ENCODE assay signal across 27 mouse cellular contexts in the genomic region with DNA sequence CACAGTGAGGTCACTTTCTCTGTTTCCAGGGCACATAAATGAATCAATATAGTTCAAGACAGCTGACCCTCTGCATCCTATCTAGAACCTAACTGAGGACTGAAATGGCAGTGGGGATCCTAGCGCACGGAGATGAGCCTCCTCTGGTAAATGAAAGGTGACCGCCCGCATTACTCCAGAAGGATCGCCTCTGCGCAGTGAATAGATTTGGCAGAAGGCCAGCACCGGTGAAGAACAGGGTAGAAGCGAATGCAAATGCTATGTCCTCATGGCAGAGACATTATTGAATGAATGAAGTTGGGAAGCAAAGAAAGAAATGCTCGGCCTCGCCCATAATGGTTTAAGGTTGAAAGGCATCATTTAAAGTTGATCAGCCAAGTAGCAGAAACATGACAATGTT.
DNase-seq lines count a peak whose midpoint lies in the region; ATAC-seq lines count a peak whose summit lies in the region.
"Had no signal": no experiment of that assay in that cellular context is flagged by ENCODE, and none has a peak within 500 bp of the region (broad histone marks: within the 10 kb centered on the region; RNA-seq: fewer than 3 reads in every experiment).

No protein-coding gene starts in this region.

- no peak overlapping the region for H3K9ac ChIP-seq in forebrain, embryonic 14.5 days (ENCODE audit: low read length)
- H3K9ac ChIP-seq: embryonic facial prominence, embryonic 12.5 days; embryonic facial prominence, embryonic 15.5 days; forebrain, embryonic 12.5 days; hindbrain, embryonic 14.5 days had no signal

- intact Hi-C loops in left cerebral cortex, postnatal 4 days (cut with DNase I): loop anchor here (10.0 kb wide), 1 partner anchor 405 kb away; a partner anchor contains a TSS
- intact Hi-C loops in left cerebral cortex, postnatal 36 days (cut with DNase I): no loop called here

- no peaks in the 10 kb centered on the region for H3K9me3 ChIP-seq in forebrain, embryonic 14.5 days (replicated peaks; ENCODE audit: control insufficient read depth, low read length)
- no peaks in the 10 kb centered on the region for H3K9me3 ChIP-seq in forebrain, embryonic 10.5 days
- H3K9me3 ChIP-seq: embryonic facial prominence, embryonic 12.5 days; embryonic facial prominence, embryonic 15.5 days; forebrain, embryonic 12.5 days; G1E; heart, embryonic 10.5 days; hindbrain, embryonic 10.5 days had no signal

- H3K4me3 ChIP-seq in forebrain, embryonic 14.5 days (ENCODE audit: low read depth, low read length): no peak overlapping the region
- H3K4me3 ChIP-seq in forebrain, embryonic 10.5 days: no peak overlapping the region
- H3K4me3 ChIP-seq: embryonic facial prominence, embryonic 12.5 days; embryonic facial prominence, embryonic 15.5 days; forebrain, embryonic 12.5 days; heart, adult 2 months; heart, embryonic 10.5 days; hindbrain, embryonic 10.5 days had no signal

- ATAC-seq in forebrain, embryonic 14.5 days: no peak
- ATAC-seq: forebrain, embryonic 16.5 days; intestine, postnatal 0 days; Patski had no signal

- peak; percentile 59 to 68 for DNase-seq in cerebellum, postnatal 14 days
- no peak for DNase-seq in cerebellum, adult 11 months
- peak; percentile 26 for DNase-seq in forebrain, embryonic 14.5 days (ENCODE audit: low spot score)
- DNase-seq in forebrain, embryonic 10.5 days (ENCODE audit: extremely low spot score, low spot score): no peak
- DNase-seq in left cerebral cortex, postnatal 4 days: peak; percentile 17
- DNase-seq in left cerebral cortex, postnatal 36 days (ENCODE audit: low spot score in 2 of 2): no peak
- DNase-seq in ZHBTc4 (ENCODE audit: low read depth, low spot score): peak; percentile 12
- DNase-seq in ovary, postnatal 10 days (ENCODE audit: low spot score): no peak
- DNase-seq: adrenal gland, adult 2 months; adrenal gland, postnatal 14 days; B cell, adult 2 months; cerebellum, adult 9-10 months; gastrocnemius, postnatal 10 days; gastrocnemius, postnatal 36 days; heart, adult 2 months; kidney, adult 2 months had no signal

- H3K27me3 ChIP-seq in forebrain, embryonic 14.5 days (replicated peaks; ENCODE audit: control insufficient read depth, insufficient read depth, low read length): no peaks in the 10 kb centered on the region
- H3K27me3 ChIP-seq in forebrain, embryonic 10.5 days (ENCODE audit: poor library complexity, severe bottlenecking): no peaks in the 10 kb centered on the region
- H3K27me3 ChIP-seq: CH12.LX; embryonic facial prominence, embryonic 12.5 days; embryonic facial prominence, embryonic 15.5 days; forebrain, embryonic 12.5 days; Patski had no signal

- no peak overlapping the region for H3K4me2 ChIP-seq in forebrain, embryonic 14.5 days (ENCODE audit: low read length)
- H3K4me2 ChIP-seq: embryonic facial prominence, embryonic 12.5 days; embryonic facial prominence, embryonic 15.5 days; forebrain, embryonic 12.5 days; hindbrain, embryonic 14.5 days had no signal

- H3K36me3 ChIP-seq in forebrain, embryonic 14.5 days (ENCODE audit: control insufficient read depth, insufficient read depth, low read length): no peaks in the 10 kb centered on the region
- H3K36me3 ChIP-seq in forebrain, embryonic 10.5 days (replicated peaks): no peaks in the 10 kb centered on the region
- H3K36me3 ChIP-seq: embryonic facial prominence, embryonic 12.5 days; embryonic facial prominence, embryonic 15.5 days; forebrain, embryonic 12.5 days; G1E; heart, embryonic 10.5 days; hindbrain, embryonic 10.5 days had no signal

- 54% methylated on average over 10 of the region's 10 CpGs for WGBS in forebrain, embryonic 14.5 days
- WGBS in forebrain, embryonic 10.5 days: 91% methylated on average over 10 of the region's 10 CpGs

- H3K27ac ChIP-seq in forebrain, embryonic 14.5 days (ENCODE audit: low read depth, low read length): no peak overlapping the region
- no peak overlapping the region for H3K27ac ChIP-seq in forebrain, embryonic 10.5 days
- H3K27ac ChIP-seq: embryonic facial prominence, embryonic 12.5 days; embryonic facial prominence, embryonic 15.5 days; forebrain, embryonic 12.5 days; heart, adult 2 months; heart, embryonic 10.5 days; hindbrain, embryonic 10.5 days; hindbrain, embryonic 14.5 days had no signal

- H3K4me1 ChIP-seq in forebrain, embryonic 14.5 days (ENCODE audit: control insufficient read depth, insufficient read depth, low read length): no peaks in the 10 kb centered on the region
- H3K4me1 ChIP-seq in forebrain, embryonic 10.5 days: no peaks in the 10 kb centered on the region
- H3K4me1 ChIP-seq: embryonic facial prominence, embryonic 12.5 days; embryonic facial prominence, embryonic 15.5 days; forebrain, embryonic 12.5 days; hindbrain, embryonic 10.5 days had no signal

Comparison
In these comparisons a context has a peak if more than half of its experiments do, and no peak if none do; other contexts are left out.
1. DNase-seq: peak in cerebellum, postnatal 14 days (2 of 2), forebrain, embryonic 14.5 days (single experiment), left cerebral cortex, postnatal 4 days (single experiment) and ZHBTc4 (single experiment); none in cerebellum, adult 11 months (single experiment), forebrain, embryonic 10.5 days (single experiment), left cerebral cortex, postnatal 36 days (0 of 2) and ovary, postnatal 10 days (single experiment).